Mouse (Mus musculus) heart, postnatal 14 days (tissue): ENCODE results near the gene Acer3. TPM values are rescaled to one million over a fixed set of nuclear protein-coding genes. Genes with fewer than 3 reads are reported as not detected.
"Not testable (repeated sequence)": the region's sequence is repeated elsewhere in the genome, so short reads cannot be mapped to it uniquely, and the experiment has no call there.

Source experiments
- DNase-seq, 2 experiments: peaks; one replicate each; pipeline ENCODE4 v3.0.0; 2021 to 2022
- intact Hi-C: fragments of 180-260 bp; cut with DNase I; formaldehyde crosslinking; loops from one replicate; pipeline ENCODE4 v1.15.1; 2025
- total RNA-seq, 2 experiments: library from RNA; stranded (reverse); gene quantifications; 2 replicates each; pipeline ENCODE4 v1.2.3; 2021

Acer3 gene
- total RNA-seq, 2 experiments from 2014 or later, result 9.9 to 11.3 TPM

DNA sequence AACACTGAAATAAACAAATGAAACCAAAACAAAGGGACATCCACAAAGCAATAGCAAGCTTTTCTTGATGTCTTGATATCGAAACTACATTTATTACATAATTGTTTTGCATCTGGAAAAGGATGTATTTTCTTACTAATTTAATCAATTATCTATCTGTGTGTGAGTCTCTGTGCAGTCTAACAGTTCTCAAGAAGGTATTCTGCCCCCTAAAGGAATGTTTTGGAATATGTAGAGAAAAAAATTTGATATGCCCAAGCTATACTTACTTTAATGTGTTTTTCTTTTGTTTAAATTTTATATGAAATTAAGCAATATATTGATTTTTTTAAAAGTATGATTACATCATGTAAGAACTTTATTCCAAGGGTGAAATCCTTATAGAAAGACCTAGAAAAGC, 130.4 kb downstream of the Acer3 start:
- DNase-seq, result no peak
- intact Hi-C loops, result no loop called here

DNA sequence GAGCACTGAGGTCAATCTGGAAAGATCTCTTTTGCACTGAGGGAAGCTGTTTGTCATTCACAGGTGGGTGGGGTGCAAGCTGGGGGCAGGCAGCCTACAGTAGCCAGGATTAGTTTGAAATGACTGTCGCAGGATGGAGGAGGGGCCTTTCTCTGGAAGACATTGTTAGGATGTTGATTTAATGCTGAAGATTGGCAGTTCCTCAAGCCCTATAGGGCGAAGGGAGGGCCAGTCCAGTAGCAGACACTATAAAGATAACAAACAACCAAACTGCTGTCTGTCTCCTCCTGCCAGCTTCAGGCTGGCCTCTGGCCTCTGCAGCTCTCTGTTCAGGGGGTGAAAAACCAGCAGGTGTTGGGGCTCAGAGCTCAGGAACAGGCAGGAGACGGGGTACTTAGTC, 131.3 kb downstream of the Acer3 start:
- no peak for DNase-seq
- intact Hi-C loops, result no loop called here

DNA sequence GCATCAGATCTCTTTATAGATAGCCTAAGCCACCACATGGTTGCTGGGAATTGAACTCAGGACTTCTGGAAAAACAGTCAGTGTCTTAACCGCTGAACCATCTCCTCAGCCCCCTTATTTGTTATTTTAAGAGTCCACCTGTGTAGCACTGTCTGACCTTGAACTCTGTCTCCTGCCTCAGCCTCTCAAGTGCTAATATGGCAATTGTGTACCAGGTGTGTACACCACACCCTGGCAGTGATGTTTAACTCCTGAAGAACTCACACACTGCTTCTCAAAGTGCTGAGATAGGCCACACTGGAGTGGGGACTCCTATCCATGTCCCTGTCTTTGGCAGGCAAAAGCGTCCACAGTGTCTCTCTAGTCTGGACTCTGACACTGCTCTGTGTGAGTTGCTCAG, 132.3 kb downstream of the Acer3 start:
- intact Hi-C loops, result no loop called here
- DNase-seq, result no peak

DNA sequence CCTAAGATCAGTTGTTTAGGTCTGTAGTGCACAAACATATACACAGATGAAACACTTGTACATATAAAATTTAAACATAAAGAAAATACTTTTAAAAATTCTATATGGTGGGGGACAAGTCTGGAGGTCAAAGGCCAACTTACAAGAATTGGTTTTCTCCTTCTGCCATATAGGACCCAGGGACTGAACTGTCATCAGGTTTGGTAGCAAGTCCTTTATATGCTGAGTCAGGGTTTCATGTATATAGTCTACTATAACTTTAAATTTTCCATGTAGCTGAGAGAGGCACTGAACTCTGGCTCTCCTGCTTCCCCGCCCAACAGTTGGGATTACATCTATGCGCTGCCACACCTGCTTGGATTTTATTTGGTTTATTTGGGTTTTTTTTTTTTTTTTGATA, 132.8 kb downstream of the Acer3 start:
- no peak for DNase-seq
- intact Hi-C loops, result no loop called here

DNA sequence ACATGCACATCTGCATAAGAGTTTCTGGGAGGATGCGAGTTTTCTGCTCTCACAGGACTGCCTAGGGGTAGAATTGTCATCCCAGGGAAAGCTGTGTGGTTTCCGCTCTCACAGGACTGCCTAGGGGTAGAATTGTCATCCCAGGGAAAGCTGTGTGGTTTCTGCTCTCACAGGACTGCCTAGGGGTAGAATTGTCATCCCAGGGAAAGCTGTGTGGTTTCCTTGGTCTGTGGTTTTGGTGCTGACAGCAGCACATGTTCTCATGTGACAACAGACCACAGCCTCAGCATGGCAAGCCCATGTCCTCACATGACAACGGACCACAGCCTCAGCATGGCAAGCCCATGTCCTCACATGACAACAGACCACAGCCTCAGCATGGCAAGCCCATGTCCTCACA, 133.7 kb downstream of the Acer3 start:
- DNase-seq, intact Hi-C loops: not testable (repeated sequence)

DNA sequence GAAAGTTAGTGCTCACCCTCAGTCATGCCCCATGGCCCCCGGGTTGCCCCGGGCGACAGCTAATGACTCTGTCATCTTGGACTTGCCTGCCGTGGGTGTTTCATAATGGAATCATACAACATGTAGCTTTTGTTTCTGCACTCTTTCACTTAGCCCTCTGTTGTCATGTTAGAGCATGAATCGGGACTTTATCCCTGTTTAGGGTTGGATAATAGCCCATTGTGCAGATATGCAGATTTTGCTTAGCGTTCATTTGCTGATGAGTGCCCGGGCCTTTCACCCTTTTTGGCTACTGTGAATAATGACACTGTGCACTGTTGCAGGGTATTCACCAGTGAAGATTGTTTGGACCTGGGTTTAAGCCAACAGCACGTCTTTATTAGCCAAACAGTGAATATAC, 134.4 kb downstream of the Acer3 start:
- intact Hi-C loops, result no loop called here
- no peak for DNase-seq

DNA sequence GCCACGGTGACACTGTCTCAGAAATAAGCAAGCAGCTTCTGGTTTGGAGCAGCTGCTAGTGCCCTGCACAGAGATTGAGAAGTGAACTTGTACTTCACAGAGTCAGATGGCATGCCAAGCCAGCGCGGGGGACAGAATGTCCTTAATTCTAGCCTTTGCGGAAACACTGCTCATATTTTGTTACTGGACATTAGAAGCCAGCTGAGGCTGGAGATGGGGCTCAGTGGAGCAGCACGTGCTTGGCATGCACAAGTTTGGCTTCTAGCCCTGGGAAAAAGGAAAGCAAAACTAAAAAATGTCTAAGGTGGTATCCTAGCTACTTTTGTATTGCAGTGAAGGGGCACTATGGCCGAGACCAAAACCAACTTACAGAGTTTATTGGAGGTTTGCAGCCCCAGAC, 135.7 kb downstream of the Acer3 start:
- intact Hi-C loops, result no loop called here
- DNase-seq, result no peak

DNA sequence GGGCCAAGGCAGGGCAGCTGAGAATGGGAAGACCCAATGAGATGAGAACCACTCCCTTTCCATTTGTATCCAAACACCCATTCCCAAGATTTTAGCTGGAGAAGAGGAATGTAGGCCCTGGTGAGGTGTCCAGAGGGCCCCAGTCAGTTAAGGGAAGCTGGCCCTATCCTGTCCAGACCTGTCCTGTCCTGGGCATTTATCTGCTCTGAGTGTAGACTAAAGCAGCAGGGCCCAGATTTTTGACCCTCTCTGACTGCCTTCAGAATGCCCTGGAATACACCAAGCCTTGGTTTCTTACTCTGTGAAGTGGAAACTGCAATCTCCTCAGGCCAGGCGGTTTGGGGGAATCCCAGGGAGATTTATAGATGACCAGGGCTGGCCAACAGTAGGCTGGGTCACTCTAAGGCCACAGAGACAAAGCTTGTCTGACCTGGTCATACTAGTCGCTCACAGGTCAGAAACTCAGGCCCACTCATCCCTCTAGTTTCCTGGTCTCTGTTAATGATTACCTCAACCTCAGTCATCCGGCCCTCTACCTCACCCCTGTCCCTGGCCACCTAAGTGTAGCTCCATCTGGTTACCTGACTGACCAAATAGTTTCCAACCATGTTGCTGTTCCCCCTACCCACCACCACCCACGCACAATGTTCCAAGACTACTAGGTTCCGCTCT, 142.3 kb downstream of the Acer3 start:
- no peak for DNase-seq
- intact Hi-C loops, result no loop called here

DNA sequence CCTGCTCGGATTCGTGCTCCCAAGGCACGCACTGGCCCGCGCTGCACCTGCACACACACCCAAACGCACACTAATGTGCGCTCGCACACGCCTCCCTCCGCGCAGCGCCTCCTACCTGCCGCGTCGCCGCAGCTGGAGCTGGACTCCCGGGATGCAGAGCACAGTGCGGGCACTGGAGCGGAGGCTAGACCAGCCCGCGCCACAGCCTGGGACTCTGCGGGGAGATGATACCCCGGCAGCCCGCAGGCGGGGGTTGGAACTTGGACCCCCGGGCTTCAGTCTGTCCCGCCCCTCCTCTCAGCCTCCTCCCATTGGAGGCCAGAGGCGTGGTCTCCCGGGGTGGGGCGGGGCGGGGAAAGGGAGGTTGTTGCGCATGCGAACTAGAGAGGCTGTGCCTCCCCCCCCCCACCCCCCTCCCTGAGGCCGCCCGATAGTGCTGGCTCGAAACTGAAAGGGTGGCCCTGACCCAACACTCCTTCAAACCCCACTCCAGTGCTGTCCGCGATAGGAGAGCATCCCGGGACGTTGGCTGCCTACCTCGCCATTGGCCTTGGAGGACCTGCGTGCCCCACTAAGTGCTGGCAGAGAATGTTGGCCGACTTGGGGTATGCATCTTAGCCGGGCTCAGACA, 143.0 kb downstream of the Acer3 start, which contains the start of gene Capn5:
Capn5 (minus strand) TSS at position 346 of the 631 bp plus-strand sequence.
- peak; percentile 60 to 72 for DNase-seq
- intact Hi-C loops, result no loop called here

DNA sequence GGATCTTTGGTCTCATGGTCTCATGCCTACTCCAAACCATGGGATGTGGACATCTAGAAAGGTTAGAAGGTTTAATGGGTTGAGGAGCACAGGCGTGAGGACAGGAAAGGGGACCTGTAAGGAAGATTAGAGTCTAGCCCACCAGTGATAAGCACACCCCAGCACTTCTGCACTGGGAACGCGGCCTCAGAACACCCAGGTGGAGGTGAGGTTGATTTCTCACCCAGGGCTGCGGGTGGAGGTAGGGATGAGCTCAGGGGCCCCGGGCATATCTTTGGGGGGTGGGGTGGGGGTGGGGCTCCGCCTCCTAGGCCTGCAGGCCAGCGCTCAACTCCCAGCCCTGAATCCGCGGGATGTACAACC, 143.5 kb downstream of the Acer3 start:
- intact Hi-C loops, result no loop called here
- no peak for DNase-seq

DNA sequence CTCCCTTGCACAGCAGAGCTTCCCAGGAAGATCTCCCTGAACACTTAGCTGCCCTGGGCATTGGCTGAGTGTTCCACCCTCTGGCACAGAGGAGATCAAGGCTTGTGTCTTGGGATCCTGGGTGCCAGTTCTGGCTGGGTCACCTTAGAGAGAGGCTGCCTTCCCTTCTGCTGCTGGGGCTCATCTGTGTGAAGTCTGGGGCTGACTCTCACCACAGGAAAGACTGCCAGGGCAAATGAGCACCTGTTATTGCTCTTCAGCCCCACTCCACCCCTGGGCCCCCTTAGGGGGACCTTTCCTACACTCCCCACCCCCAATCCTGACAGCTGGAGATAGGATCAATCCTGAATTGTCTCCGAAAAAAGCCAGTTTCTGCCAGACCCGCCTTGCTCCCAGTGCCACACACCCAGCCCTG, 143.9 kb downstream of the Acer3 start:
- no peak for DNase-seq
- intact Hi-C loops, result no loop called here

DNA sequence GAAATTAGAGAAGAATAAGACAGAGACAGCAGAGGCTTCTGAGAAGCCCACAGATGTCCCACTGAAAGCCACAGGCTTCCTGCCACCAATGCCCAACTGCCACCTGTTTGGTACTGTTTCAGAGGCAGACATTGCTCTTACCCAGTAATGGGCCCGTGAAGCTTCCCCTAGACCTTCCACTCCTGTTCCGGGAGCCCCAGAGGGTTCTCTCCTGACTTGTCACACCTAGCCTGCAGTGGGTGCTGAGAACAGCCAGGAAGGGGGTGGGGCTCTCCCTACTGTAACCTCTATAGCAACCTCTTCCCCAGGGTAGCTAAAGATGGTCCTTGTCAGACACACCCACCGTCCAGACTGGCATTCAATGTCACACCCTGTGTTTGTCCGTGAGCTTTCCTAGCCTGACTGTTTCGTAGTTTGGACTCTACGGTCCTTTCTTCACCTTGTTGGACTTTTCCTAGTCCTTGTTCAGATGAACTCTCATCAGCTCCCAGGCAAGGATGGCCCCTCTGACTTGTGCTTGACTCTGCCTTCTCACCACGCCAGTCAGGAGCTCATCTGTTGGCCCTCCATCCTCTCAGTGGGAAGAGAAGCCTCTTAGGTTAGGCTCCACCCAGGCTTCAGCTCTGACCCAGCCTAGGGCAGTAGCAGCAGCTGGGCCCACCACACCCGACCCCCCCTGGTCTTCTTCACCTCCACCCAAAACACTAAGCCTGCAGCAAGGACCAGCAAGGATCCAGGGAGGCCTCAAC, 144.5 kb downstream of the Acer3 start:
- DNase-seq, result no peak
- intact Hi-C loops, result no loop called here

DNA sequence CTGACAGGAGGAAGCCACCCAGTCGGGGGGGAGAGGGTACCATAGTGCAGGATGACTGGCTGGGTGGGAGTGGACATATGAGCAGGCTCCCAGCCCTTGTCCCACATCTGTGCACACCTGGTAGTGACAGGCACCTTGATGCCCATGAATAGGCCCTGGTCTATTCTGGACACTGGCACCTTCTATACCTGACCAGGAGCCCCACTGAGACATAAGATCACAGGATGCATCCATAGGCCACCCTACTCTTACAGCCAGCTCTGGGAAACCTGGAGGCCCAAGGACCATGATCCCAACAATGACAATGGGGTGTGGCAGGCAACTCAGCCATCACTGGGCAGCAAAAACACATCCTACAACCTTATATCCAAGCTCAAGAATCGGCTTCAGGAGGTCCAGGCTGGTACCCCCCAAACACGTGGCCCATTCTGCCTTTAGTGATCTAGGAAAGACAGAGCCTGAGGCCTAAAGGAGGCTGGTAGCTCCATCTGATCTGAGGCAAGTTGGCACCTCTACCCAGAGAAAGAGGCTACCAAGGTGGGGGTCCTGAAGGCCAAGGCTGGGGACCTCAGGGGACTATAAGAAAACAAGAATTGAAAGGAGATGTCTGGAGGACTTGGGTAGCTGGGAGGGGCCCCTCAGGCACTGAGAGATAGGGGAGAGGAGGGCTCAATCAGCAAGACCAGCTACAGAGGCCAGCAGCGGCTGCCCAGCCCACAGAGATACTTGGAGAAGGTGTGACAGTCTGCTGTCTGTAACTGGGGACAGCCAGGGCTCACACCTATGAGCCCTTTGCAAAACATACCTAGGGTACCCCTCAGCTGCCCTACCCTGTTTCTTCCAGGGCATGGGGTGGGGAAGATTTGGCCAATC, 145.9 kb downstream of the Acer3 start:
- DNase-seq, result no peak
- intact Hi-C loops, result no loop called here

DNA sequence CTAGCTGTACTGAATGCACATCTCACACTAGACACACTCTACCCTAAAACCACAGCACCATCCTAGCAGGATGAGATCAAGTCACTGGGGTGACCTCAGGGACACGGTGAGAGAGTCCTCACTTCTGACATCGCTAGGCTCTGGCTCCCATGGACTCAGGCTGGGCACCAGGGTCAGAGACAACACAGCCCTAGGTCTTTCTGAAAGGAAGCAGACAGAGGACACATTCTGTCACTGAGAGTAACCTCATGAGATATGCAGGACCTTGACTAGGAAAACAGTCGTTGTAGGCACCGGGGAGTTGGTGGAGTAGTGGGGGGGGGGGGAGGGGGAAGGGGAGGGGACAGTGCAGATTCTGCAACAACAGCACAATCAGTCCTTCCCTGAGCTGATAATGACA, 147.6 kb downstream of the Acer3 start:
- intact Hi-C loops, result no loop called here
- no peak for DNase-seq

DNA sequence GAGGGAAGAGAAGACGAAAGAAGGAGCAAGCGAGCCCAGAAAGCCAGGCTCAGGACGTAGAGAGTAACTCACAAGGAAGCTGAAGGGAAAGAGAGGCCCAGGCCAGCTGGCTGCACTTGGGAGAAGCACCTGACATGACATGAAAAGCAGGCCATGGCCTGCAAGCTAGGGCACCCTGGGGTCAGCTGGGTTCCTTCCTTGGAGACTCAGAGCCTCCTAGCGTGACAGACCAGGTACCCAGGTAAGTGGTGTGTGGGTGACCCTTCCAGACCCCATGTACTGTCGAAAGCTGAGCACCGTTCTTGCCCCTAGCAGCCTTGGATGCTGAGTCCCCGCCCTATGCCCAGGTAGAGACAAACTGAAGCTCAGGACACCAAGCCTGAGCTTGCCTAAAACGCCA, 148.3 kb downstream of the Acer3 start:
- intact Hi-C loops, result no loop called here
- DNase-seq, result no peak

DNA sequence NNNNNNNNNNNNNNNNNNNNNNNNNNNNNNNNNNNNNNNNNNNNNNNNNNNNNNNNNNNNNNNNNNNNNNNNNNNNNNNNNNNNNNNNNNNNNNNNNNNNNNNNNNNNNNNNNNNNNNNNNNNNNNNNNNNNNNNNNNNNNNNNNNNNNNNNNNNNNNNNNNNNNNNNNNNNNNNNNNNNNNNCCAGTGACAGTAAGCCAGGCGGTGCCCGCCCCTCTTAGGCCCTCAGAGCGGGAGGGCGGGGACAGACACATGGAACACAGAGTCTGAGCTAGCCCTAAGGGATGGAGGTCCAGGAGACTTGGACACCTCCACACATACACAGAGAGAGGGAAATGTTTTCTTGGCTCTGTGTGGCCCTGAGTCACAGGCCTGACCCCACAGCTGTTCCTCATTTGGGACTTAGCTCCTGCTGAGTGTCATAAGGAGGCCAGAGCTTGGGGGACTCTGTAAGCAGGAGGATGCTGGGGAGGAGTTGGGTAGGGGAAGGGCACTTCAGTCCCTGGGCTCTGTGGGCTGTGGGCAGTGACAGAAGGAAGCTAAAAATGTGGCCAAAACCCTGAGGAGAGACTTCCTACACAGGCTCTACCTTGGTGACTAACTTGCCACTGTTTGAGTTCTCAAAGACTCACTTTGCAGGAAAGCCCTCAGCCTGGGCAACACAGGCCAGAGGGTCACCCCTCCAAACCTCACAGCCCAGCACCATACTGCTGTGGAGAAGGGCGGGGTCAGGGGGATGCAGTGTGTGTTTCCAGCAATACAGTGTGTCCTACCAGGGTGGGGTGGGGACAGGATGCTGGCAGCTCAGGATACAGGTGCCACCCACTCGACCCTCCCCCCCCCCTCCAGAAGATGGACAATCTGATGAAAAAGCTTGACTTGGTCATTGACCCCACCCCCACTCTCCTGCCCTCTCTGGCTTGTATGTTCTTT, 149.6 kb downstream of the Acer3 start:
- intact Hi-C loops, result no loop called here
- DNase-seq, result peak; percentile 51 to 64

DNA sequence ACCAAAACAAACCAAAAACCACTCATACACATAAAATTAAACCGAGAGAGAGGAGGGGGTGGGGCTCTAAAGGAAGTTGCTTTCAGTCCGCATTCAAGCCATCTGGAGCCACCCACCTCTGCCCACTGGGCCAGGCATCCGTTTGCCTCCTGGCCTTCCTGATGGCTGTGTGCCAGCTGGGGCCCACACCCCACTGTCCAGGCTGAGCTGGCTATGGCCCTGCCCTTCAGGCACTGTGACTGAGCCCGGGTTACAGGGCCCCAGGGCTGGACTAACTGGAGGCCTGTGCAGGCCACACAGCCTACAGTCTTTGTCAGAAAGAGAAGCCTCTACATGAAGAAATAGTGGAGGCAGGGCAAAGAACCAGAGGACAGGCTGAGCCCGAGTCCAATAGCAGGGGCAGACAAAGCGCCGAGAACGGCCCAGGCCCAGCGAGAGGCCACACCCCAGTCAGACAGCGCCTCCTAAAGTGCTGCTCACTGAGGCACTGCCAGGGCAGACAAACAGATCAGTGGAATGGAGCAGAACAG, 155.9 kb downstream of the Acer3 start:
- DNase-seq, result peak in 1 of 2 experiments; percentile 22
- intact Hi-C loops, result no loop called here

DNA sequence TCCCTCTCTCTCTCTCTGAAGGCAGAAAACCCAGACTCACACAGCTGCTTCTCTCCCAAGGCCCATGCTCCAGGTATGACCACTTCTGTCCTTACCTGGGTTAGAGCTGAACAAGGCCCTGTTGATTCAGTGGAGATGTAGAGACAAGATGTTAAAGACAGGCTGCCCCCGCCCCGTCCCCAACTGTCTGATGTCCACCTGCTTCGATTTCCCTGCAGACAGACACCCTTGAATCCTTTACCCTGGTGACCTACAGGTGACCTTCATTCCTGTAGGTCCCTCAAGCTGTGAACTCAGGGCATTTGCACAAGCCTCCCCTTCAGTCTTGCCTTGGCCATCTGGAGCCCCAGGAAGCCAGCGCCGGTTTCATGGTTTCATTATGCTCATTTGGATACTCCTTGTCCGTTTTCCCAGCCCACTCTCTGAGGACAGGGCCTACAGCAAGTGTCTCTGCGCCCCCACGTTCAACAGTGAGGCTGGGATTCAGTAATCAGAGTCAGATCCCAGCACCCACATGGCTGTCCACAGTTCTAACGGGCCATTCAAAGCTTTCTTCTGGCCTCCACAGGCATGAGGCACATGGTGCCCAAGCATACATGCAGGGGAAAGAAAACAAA, 156.5 kb downstream of the Acer3 start:
- no peak for DNase-seq

DNA sequence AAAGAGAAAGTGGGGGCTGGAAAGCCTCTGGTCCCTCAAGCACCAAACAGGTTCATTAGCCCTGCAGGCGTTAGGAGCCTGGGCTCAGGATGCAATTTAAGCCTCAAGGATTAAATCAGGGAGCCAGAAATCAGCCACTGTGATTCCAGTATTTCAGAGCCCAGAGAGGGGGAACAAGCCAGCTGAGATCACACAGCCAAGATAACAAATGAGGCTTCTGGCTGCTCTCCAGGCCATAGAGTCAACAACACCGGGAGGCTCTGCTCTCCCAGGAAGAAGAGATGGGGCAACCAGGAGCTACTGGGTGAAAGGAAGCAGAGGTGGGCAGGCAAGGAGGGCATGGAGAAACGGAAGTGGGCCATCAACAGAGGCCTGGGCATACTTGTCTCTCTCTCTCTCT, 157.3 kb downstream of the Acer3 start:
- intact Hi-C loops, result no loop called here
- no peak for DNase-seq

More for the DNA sequence above, 156.5 kb downstream of the Acer3 start:
- intact Hi-C loops, result no loop called here
